Mouse (Mus musculus): ENCODE measurements around the gene Syde2. TPM values are rescaled to one million over a fixed set of nuclear protein-coding genes. Genes with fewer than 3 reads are reported as not detected.

Syde2 gene
- total RNA-seq, 2 experiments from 2014 or later, result 0.60 to 1.3 TPM

GRCm38 (mm10) chr3:146047704-146048207, 60.1 kb downstream of the Syde2 start:
- ATAC-seq (replicated peaks; ENCODE audit: low FRiP score, poor library complexity, severe bottlenecking), result no peak

GRCm38 (mm10) chr3:146049951-146050350, 62.3 kb downstream of the Syde2 start:
- ATAC-seq (replicated peaks; ENCODE audit: low FRiP score, poor library complexity, severe bottlenecking), result no peak

- no peak for ATAC-seq (replicated peaks; ENCODE audit: low FRiP score, poor library complexity, severe bottlenecking)
These were observed 63.8 kb downstream of the Syde2 start for GRCm38 (mm10) chr3:146051277-146052007.

GRCm38 (mm10) chr3:146053082-146053814, 65.6 kb downstream of the Syde2 start:
- no peak for ATAC-seq (replicated peaks; ENCODE audit: low FRiP score, poor library complexity, severe bottlenecking)

GRCm38 (mm10) chr3:146053873-146054272, 66.2 kb downstream of the Syde2 start:
- ATAC-seq (replicated peaks; ENCODE audit: low FRiP score, poor library complexity, severe bottlenecking), result no peak

- no peak for ATAC-seq (replicated peaks; ENCODE audit: low FRiP score, poor library complexity, severe bottlenecking)
These were observed 69.5 kb downstream of the Syde2 start for GRCm38 (mm10) chr3:146057131-146057530.

- no peak for ATAC-seq (replicated peaks; ENCODE audit: low FRiP score, poor library complexity, severe bottlenecking)
These were observed 70.6 kb downstream of the Syde2 start for GRCm38 (mm10) chr3:146058263-146058662.

GRCm38 (mm10) chr3:146059356-146059926, 71.8 kb downstream of the Syde2 start:
- no peak for ATAC-seq (replicated peaks; ENCODE audit: low FRiP score, poor library complexity, severe bottlenecking)

GRCm38 (mm10) chr3:146063146-146063545, 75.5 kb downstream of the Syde2 start:
- no peak for ATAC-seq (replicated peaks; ENCODE audit: low FRiP score, poor library complexity, severe bottlenecking)

- no peak for ATAC-seq (replicated peaks; ENCODE audit: low FRiP score, poor library complexity, severe bottlenecking)
These were observed 81.6 kb downstream of the Syde2 start for GRCm38 (mm10) chr3:146069276-146069675.

Other genes starting within 250 kb of the Syde2 start
- not detected in 2 replicates for gene Ddah1, start 229.2 kb upstream of the Syde2 start, total RNA-seq (2015; ENCODE audit: low replicate concordance)
- not detected in 2 replicates for gene Ddah1, start 229.2 kb upstream of the Syde2 start, total RNA-seq (2017; ENCODE audit: low replicate concordance)
- gene Bcl10, start 65.1 kb upstream of the Syde2 start, total RNA-seq (2015; ENCODE audit: low replicate concordance), result 7.7 and 13.4 TPM in 2 replicates
- 18.0 and 19.2 TPM in 2 replicates for gene Bcl10, start 65.1 kb upstream of the Syde2 start, total RNA-seq (2017; ENCODE audit: low replicate concordance)
- gene 2410004B18Rik, start 49.9 kb upstream of the Syde2 start, total RNA-seq (2015; ENCODE audit: low replicate concordance), result 20.1 and 46.9 TPM in 2 replicates
- gene 2410004B18Rik, start 49.9 kb upstream of the Syde2 start, total RNA-seq (2017; ENCODE audit: low replicate concordance), result 11.8 and 14.6 TPM in 2 replicates
- gene Wdr63, start 120.3 kb downstream of the Syde2 start, total RNA-seq (2015; ENCODE audit: low replicate concordance), result not detected in 2 replicates
- gene Wdr63, start 120.3 kb downstream of the Syde2 start, total RNA-seq (2017; ENCODE audit: low replicate concordance), result not detected in 2 replicates
- not detected in 2 replicates for gene Mcoln3, start 129.6 kb downstream of the Syde2 start, total RNA-seq (2015; ENCODE audit: low replicate concordance)
- gene Mcoln3, start 129.6 kb downstream of the Syde2 start, total RNA-seq (2017; ENCODE audit: low replicate concordance), result 0.28 TPM in 1 of 2 replicates, not detected in the other
- gene Mcoln2, start 162.0 kb downstream of the Syde2 start, total RNA-seq (2015; ENCODE audit: low replicate concordance), result 0.63 TPM in 1 of 2 replicates, not detected in the other
- not detected in 2 replicates for gene Mcoln2, start 162.0 kb downstream of the Syde2 start, total RNA-seq (2017; ENCODE audit: low replicate concordance)
- not detected in 2 replicates for gene Lpar3, start 233.1 kb downstream of the Syde2 start, total RNA-seq (2015; ENCODE audit: low replicate concordance)
- gene Lpar3, start 233.1 kb downstream of the Syde2 start, total RNA-seq (2017; ENCODE audit: low replicate concordance), result not detected in 2 replicates